Mouse (Mus musculus) cerebellum, postnatal 25 days (tissue): Measurements from ENCODE around the gene Stub1.

Experiments used
- DNase-seq, 2 experiments: peaks; one replicate each; pipeline ENCODE4 v3.0.0; 2021; ENCODE audit warnings: mixed read lengths in 2 of 2

Stub1 gene

DNA sequence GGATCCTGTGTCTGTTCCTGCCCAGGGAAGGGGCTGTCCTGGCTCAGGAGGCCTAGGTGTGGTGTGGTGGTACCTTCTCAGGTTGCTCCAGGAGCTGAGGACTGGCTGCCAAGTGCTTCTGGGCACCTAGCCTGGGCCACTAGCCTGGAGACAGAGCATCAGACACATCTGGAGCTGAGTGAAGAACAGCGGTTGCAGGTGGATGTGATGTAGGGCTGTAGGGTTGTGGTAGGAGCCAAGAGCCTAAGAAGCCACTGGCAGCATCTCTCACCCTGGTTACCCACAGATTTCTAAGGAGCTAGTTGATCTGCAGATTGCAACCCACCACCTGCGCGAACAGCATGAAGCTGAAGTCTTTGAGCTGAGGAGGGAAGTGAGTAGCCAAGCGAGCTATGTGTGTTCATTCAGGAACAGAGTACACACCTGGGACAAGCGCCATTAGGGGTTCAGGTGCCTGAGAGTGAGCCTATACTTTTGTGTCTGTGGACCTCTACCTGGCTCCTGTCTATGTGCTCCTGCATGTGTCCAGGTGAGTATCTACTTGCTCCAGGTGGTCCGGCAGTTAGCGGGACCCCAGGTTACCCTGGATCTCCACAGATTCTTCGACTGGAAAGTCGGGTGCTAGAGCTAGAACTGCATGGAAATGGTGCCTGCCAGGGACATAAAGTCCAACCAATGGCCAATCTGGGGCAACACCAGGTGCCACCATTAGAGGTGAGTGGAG is 46.3 kb downstream of the Stub1 start:
- no peak for DNase-seq

DNA sequence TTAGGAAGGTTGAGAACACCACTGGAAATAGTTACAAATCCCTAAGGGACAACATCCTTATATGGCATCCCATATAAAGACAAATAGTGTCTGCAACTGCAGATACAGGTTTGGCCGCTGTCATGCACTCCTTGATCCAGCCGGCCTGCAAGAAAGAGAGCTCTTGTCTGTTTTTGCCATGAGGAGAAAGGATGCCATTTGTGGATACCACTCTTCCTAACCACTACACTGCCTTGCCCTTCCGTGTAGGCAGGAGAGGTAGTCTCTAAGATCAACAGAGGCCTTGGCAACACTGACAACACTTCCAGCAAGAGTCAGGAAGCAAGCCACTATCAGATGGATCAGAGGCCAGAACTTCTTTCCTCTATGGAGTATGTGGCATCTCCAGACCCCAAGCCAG is 46.9 kb downstream of the Stub1 start, which contains the start of gene Ccdc78:
TSS of gene Ccdc78 (plus strand) at position 301 of the 400 bp plus-strand sequence.
- no peak for DNase-seq

DNA sequence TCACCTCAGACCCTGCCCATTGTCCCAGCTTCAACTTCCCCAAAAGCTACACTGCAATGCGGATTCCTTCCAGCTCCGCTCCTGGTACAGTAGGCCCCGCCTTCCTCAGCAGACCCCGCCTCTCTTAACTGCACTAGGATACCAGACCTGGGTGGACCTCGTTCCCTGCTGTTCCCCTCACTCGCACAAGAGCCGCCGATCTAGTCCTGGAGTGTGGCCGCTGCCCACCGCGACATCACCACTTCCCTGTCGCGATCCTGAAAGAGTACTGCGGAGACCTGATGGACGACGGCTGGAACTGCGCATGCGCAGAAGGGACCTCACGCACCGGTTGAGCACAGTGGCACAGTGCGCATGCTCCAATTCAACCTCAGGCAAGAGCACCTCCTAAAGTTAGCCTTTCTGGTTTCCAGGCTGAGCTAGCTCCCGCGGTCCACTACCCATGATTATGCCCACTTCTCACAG is 47.9 kb downstream of the Stub1 start, which contains the start of gene Haghl:
TSS of gene Haghl (minus strand) at position 393 of the 465 bp plus-strand sequence.
- DNase-seq: peak; percentile 97 to 98

DNA sequence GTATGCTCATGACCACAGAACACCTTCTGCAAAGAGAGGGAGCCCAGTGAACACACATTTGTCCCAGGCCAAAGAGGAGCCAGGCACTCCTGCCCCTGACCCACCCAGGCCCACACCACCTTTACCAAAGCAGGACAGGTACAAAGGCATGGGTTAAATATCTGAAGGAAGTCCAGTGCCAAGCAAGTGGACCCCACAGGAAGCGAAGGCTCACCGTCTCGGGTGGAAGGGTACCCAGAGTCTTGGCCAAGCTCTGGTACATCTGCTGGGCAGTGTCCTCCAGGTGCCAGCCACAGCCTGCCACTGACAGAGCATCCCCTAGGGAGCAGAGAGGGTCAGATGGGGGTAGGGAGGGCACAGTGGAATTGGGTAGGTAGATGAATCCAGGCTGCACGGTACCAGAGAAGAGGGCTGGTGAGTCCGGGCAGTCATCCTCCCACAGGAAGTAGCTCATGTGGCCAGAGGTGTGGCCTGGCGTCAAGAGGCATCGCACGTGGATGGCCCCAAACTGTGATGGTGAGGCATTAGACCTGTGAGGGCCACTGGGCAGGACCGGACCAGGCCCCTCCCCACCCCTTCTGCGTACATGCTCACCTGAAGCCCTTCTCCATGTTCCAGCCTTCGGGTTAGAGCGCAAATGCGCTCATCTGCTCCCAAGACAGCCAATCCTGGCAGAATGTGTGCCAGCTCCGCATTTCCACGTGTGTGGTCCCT is 49.2 kb downstream of the Stub1 start:
- DNase-seq: peak; percentile 30 to 42

DNA sequence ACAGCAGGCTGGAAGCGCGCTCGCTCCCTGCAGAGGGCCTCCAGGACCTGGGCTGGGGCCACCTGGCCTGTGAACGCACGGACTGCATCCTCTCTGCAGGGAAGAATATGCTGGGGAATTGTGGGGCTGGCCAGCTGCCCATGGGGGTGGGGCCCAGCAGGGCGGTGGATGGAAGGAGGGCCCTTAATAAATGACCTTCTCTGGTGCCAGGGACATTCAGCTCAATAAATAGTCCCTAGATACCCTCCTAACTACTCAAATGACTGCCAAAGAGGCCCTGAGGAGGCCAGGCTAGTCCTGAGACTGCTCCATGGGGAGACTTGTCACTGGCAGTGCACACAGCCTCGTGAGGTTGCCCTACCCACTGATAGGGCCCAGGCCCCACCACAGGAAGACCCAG is 50.1 kb downstream of the Stub1 start:
- DNase-seq: peak; percentile 70 to 80

DNA sequence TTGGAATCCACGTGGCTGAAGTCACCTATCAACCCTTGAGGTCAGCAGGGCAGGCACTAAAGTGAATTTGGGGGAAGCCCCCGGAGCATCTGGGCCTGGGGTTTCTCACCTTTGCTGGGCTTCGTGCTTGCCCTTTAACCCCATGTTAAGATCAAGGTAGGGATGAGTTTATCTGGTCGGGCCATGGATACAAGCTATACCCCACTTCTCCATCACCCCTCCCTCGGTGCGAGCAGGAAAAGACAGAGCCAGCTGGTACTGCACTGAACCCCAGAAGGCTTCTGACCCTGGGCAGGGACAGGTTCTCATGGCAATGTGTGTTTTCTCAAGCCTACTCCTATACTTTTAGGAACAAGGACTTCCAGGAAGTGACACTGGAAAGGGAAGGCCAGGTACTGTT is 51.9 kb downstream of the Stub1 start:
- no peak for DNase-seq
